Mouse (Mus musculus): Measurements from ENCODE around the gene Stk35.
A peak's percentile ranks its signal among the peaks of the same experiment; 100 is the strongest.

The Stk35 gene

DNA sequence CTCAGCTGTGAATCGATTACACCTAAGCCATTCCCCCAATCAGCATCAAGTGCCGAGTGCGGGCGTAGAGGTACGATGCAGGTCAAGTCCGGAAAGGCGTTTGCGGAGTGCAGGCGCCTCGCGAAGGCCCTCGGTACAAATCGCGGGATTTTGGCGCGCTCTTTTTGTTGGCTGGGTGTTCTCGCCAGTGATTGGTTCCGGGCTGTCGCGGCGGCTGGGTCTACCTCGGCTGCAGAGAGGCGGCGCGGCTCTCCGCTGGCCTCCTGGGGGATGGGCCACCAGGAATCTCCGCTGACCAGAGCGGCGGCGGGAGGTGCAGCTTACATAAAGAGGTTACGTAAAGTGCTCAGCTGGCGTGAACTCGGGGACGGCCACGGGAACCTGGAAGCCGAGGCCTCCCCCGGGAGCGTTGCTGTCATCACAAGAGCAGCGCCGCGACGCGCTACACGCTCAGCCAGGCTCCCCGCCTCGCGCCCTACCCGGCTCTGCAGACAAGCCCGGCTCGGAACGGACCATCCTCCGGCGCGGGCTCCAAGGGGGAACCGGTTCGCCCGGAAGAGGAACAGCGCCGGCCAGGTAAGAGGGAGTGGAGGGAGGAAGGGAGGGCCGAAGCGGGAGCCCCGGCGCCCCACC is at the start of gene Stk35:
Stk35 (plus strand) TSS at position 247 of the 633 bp plus-strand sequence.
- DNase-seq = peak; percentile 94 to 95

DNA sequence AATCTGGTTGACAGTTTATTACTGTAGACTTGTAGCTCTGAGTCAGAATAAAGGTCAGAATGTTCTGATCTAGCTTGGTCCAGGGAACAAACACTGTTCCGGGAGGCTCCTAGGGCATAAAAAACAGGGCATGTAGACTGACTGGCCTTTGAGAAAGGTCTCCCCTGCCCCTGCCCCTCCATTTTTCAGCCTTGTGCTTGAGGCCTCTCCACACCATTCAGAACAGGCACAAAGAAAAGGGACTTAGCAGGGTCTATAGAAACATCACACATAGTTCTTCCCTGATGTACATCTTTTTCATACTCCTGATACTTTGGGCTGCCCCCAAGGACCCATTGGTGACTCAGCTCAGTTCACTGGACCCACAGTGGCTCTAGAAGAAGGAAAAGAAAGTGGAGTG is 18.3 kb upstream of the Stk35 start:
- no peak for DNase-seq

DNA sequence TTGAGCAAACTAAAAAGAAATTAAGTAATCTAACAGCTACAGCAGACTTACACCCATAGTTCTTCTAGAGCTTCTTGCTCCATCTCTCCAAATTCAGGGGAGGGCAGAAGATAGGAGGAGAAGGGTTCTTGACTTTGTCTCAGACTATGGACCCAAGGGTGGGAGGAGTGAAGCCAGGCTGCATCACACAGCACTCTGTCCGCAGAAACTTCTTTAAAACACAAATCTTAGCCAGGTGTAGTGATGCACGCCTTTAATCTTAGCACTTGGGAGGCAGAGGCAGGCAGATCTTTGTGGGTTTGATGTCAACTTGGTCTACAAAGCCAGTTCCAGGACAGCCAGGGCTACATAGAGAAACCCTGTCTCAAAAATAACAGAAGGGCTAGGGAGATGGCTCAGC is 3.8 kb upstream of the Stk35 start:
- DNase-seq = no peak

DNA sequence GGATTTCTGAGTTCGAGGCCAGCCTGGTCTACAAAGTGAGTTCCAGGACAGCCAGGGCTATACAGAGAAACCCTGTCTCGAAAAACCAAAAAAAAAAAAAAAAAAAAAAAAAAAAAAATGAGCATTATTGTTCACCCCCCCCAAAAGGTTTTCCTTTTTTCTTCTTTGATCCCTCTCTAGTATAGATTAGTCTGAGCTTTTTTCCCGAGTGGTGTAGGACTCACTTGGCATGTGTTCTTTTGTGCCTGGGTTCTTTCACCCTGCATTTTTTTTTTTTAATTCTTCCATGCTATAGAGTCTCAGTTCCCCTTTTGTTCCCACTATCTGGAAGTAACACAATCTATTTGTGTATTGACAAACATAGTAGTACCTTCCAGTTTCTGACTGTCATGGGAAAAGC is 2.6 kb upstream of the Stk35 start:
- DNase-seq = no peak

DNA sequence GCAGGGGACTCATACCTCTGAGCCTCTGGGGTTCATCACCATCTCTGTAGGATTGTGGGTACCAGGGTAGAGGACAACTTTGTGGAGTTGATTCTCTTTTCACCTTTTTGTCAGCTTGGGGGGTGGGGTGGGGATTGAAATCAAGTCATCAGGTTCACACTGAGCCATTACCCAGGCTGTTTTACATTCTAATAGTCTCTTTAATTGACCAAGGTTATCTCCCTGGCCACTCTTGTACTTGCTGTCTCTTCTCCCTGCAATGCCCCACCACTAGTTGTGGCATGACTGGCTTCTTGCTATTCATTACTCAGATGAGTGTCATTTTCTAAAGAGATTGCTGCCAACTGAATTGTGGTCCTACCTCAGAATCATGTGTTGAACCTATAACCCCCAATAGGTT is 1.9 kb upstream of the Stk35 start:
- DNase-seq = no peak

DNA sequence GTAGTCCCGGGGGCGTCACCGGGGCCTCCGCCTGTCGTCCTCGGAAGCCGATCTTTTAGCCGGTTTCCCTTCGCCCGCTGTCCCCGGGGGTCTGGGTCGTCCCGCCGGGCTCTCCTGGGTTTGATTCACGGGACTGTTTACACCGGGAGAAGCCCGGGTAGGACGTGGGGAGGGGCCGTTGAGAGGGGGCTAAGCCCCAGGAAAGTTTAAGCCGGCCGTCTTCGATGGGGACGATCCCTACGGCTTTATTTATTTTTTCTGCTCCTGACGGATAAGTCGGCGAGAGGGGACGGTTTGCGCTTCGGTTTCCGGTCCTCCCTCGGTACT is 550 bp downstream of the Stk35 start:
- DNase-seq = no peak

DNA sequence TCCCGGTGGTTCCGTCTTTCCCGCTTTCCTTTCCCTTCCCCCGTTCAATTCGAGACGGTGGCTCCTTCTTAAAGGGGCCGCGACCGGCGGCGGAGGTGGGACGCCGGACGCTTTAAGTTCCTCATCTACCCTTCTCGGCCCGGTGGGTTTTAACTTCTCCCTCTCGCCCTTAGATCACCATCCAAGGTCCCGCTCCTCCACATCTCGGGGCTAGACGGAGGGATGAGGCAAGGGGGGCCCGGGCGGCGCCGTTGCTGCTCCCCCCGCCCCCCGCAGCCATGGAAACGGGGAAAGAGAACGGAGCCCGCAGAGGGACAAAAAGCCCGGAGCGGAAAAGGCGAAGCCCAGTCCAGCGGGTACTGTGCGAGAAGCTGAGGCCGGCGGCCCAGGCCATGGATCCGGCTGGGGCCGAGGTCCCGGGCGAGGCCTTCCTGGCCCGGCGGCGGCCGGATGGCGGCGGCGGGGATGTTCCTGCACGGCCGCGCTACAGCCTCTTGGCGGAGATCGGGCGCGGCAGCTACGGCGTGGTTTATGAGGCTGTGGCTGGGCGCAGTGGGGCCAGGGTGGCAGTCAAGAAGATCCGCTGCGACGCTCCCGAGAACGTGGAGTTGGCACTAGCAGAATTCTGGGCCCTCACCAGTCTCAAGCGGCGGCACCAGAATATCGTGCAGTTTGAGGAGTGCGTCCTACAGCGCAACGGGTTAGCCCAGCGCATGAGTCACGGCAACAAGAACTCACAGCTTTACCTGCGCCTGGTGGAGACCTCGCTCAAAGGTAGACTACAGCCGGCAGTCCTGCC is 1.1 kb downstream of the Stk35 start:
- DNase-seq = peak; percentile 78 to 90

DNA sequence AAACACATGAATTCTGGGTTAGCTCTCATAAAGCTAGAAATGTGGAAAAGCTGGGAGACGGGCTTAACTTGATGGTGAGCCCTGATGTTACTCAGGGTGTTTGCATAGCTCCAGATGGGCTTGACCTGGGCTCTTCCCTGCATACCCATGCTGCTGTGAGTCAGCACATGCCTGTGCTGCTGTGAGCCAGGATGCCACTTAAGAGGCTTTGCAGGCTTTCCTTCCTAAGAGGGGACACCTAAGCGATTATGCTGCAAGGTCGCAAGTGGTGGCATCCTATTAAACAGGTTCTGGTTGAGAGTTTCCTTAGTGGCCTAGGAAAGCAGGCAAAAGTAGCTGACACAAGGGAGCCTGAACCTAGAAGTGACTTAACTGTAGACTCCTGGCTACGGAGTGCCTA is 5.2 kb downstream of the Stk35 start:
- DNase-seq = no peak

DNA sequence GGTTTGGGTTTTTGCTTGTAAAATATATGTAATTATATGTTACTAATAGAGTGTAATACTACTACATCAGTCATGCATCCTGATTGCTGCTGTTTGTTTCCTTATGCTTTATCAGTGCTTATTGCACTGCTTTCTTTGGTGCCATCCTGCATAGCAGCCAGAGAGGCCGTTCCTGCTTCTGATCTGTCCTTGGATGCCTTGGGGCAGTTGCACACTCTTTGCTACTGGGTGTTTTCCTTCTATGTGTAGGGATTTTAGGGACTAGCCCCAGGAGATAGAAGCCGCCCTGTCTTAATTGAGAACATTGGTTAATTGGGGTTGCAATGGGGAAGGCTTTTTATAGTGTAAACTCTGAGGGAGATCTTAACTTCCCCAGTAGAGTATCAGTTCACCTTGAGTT is 6.2 kb downstream of the Stk35 start:
- DNase-seq = no peak

DNA sequence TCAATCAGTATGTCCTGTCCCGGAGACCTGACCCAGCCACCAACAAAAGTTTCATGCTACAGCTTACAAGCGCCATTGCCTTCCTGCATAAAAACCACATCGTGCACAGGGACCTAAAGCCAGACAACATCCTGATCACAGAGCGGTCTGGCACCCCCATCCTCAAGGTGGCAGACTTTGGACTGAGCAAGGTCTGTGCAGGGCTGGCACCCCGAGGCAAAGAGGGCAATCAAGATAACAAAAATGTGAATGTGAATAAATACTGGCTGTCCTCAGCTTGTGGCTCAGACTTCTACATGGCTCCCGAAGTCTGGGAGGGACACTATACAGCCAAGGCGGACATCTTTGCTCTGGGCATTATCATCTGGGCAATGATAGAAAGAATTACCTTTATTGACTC is 10.2 kb downstream of the Stk35 start:
- DNase-seq = no peak

DNA sequence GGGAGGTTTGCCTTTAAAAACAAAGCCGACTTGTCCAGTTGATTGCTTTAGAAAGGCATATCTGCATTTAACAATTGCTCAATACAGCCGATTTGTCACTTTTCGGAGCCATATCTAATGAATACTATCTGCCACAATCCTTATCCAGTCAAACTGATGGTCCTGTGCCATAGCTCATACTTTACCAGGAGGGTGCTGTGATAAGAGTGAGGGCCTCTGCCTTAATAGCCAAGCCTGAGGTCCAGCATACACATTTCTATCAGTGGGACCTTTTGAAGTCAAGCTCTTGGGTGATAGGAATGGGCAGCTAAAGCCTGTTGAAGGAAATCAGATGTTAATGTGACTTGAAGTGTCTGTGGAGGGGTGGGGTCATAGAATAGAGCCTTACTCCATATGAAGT is 13.7 kb downstream of the Stk35 start:
- DNase-seq = no peak

DNA sequence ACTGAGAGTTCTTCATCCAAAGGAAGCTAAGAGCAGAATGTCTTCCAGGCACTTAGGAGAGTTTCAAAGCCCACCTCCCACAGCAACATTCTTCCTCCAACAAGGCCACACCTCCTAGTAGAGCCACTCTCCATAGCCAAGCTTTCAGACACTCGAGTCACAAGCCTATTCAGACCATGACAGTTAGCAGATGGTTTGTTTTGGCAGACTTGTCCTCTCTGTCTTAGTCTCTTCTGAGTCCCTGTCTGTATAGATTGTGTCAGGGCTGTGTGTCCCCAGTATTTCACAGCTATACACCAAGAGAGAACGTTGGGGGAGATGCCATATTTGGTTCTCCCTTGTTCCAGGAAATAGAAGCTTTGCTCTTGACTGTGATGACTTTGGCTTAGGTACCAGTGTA is 14.8 kb downstream of the Stk35 start:
- no peak for DNase-seq

DNA sequence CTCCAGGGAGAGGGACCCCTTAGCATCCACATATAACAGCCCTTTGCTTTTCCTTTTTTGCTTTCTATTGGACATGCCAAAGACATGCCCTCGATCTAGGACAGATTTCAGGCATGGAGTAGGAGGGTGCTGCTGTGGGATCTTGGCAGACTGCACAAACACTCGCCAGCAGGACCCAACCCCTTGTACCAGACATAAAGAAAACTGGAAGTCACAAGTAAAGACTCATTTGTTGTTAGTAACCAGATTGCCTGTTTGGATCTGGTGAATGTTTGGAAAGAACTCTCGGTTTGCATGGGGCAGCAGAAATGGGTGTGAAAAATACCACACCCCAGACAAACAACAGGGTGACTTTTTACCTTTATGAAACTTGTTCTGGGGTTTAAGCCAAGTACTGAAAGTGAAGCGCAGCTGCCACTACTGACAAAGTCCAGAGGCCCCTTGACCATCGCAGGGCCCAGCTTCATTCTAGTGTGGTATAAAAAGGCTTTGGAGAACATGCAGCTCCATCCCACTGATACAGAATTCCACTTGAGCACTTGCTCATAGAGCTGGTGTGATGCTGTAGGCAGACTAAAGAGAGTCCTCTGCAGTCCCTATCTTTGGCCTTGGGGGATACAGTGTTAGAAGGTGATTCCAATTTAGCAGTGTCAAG is 17.4 kb downstream of the Stk35 start:
- no peak for DNase-seq

DNA sequence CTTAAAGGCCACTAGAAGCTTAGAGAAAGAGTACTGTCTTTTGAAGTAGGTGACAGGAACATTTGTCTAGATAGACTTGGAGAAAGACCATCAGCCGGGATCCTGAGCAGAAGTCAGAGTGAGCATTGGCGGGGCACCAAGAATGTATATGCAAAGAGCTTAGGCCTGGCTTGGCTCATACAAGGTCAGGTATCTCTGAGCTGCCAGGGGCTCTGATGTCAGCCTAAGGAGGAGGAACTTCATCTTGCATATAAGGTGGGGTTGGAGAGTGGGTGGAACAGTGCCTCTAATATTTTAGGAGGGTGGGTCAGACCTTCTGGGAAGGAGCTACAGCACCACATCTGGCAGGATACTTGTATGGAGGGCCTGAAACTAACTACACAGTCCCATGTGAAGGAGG is 18.6 kb downstream of the Stk35 start:
- no peak for DNase-seq

DNA sequence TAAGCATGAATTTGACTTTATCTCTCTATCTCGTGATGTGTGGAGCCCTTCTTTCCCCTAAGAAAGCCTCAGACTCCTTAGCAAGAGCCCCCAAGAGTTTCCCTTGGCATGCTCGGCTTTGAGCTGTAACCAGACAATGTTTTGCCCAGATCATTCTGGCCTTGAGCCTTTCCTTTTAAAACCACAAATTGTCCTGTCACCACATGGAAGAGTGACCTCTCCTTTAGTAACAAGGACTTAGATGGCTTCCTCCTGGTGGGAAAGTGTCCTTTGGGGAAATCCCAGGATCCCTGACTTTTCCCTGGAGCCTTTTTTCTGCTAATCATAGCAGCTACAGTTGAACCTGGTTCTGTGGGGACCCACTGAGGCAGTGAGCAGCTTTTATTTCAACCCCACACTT is 19.2 kb downstream of the Stk35 start:
- no peak for DNase-seq

DNA sequence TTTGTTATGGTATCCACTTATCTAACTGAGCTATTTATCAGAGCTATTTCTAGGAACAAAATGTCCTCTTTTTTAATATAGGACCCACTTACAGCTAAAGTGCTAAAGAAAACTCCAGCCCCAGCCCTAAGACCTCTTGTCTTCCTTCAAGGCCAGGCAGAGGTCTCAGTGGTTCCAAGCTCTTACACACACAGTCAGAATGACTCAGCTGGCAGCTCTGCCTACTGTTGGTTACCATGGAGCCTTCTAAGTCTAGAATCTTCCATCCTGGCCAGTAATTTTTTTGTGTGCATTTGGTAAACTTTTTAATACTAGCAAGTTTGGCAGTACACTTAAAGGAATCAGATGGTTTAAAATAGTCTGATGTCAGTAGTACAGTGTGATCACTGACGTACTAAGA is 19.6 kb downstream of the Stk35 start:
- no peak for DNase-seq

DNA sequence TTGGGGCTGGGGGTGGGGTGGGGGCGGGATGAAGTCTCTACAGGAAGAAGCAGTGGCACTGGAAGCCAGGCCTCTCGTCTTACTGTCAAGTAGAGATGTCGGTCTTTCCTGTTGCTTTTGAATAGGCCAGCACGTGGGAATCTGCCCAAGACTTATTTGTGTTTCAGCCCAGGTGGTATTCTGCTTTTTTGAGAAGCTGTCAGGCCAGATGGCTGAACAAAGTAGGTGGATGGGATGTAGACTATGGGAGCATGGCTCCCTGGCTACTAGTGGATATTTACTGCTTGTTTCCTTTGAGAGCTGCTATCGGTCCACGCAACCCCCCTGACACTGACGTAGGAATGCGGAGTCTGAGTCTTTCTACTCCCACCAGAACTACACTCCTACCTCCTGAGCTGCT is 20.7 kb downstream of the Stk35 start:
- DNase-seq = no peak

DNA sequence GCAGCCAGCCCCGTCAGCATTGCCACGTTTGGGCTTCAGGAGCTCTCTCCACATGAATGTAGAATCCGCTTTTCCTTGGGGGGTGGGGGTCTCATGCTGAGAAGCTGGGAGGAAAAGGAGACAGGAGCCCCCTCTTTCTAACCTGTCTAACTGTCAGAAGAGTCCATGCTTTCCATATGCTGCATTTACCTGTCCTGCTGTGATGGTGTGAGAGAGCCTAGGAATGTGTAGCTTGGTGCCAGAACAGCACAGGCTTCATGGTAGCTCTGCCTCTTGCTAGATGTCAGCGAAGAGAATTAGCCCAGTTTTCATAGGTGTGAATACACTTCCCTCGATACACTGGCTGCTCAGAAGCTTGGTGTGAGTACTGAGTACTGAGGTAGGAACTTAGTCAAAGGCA is 21.3 kb downstream of the Stk35 start:
- no peak for DNase-seq

DNA sequence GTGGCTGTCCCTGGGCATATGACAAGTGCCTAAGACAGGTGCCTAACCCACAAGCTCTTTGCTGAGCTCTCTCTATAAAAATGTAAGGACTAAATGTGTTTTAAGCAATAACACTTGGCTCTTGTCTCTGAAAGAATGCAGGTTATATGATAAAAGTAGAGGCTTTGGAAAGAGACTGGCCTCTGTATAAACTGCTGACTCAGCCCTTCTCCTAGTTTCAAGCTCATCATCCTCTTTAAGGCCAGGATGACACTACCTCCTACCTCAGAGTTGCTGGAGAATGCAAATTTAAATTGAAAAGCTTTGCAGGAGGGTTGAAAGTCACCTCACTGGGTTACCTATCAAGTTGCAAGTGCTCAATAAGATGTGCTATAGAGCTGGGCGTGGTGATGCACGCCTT is 23.0 kb downstream of the Stk35 start:
- DNase-seq = no peak

DNA sequence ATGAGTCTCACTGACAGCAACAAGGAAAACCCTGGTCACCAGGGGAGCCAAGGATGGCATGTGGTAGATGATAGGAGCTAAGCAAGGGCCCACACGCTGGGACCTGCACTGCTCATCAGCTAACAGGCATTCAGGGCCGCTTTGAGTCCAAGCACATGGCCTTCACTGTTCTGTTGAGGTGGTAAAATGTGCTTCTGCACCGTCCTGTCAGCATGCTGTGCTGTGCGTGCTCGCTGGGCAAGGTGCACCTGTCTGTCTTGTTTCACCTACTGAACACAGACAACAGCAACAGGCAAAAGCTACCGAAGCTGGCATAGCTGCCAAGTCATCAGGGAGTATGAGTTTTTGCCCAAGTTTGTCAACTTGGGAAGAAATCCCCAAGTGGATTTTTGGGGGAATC is 23.9 kb downstream of the Stk35 start:
- DNase-seq = peak in 1 of 2 experiments; percentile 24

DNA sequence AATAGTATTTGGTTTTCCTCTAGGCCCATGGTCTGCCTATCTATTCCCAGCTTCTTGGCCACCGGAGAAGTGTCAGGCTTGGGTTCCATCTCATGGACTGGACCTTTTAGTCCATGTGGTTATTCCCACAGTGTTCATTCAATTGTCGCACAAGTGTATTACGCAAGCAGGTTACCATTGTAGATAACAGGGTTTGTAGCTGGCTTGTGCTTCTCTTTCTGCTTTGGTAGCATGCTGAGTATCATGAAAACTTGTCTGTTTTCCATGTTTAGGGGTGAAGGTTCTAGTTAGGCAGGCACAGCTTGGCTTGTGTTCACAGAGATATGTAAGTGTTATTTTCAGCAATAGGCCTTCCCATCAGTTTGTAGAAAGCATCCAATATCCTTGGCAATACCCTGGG is 25.8 kb downstream of the Stk35 start:
- no peak for DNase-seq

DNA sequence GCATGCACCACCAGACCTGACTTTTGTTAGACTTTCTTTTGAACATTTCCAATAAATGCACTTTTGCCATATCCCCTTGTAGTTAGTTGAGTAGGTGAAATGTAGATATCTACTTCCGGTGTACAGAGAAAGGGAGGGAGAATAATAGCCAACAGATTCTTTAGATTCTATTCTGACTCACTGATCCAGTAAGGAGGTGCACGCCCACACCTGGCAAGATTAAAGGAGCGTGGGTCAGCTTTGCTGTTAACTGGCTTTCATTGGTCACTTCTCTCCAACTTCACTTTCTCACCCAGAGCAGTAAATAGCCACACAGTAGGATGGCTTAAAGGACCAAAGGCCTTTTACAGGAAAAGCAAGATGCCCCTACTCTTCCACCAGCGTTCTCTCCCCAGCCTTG is 32.7 kb downstream of the Stk35 start:
- no peak for DNase-seq

DNA sequence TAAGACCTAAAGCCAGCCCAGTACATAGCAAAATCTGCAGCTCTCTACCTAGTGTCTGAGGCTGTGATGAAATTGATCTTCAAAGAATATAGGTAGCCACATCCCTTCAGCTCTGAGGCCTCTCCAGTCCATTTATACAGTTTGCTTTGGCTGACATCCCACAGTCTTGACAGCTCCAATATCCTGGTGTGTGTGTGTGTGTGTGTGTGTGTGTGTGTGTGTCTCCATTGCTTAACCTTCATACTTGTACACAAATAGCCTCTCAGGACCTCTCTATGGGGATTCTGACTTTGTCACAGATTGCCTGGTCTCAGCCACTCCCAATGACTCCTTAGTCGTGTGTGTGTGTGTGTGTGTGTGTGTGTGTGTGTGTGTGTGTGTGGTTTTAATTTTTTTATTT is 33.9 kb downstream of the Stk35 start:
- no peak for DNase-seq

DNA sequence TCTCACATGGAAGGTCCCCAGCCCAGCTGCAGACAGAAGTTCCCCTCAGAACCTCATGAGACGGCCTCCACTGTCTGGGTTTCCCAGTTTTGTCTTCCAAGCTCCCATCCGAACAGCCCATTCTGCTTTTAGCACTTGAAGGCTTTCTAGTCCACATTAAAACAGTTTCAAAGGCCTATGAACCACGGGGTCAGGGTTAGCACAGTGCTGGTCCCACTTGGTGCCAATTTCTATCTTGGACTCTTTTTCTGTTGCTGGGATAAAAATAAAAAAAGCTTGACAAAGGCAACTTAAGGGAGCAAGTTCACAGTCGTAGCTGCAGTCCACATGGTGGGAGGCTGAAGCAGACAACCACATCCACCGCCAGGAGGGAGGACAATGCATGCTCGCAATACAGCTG is 34.6 kb downstream of the Stk35 start:
- DNase-seq = peak; percentile 25 to 26

DNA sequence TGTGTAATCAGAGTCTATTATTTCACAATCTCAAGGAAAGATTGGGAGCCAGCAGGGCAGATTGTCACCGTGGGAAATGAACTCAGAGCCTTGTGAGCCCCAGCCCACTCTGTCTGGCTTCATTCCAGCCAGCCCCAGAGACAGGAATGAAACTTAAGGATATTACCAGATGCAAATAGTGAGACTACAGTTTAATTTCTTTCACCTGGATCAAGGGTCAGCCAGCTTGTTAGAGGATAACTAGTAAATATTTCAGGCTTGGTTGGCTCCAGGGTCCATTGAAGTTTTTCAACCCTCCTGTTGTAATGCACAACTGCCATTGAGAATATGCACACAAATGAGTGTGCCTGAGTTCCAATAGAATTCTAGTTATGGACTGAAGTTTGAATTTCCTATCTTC is 36.6 kb downstream of the Stk35 start:
- DNase-seq = peak; percentile 55 to 79
